Mouse (Mus musculus): ENCODE data around the gene Gm32742. TPM values are rescaled to one million over a fixed set of nuclear protein-coding genes. Genes with fewer than 3 reads are reported as not detected.
"Not testable (repeated sequence)": the region's sequence is repeated elsewhere in the genome, so short reads cannot be mapped to it uniquely, and the experiment has no call there.

Gm32742 gene
- polyA plus RNA-seq, 1 experiment from 2014 or later: not detected

DNA sequence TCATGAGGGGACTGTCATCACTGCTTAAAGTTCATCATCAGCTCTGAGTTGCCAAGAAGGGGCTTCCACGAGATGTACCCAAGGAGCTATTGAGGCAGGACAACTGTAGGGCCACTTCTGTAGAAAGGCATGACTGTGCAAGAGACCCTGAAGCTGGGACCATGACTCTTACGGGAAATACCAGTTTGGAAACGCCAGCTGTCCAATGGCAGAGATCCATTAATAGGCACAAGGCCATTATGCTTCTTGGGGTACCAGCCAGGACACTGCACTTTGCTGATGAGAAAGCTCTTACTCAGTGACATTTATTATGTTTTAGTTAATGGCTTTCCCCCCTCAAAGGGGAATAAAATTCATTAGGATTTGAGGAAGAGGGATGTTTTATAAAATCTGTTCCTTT lies 24.6 kb downstream of the Gm32742 start:
- Histone ChIP-seq H3K27me3 (ENCODE audit: insufficient read depth, low read length) (no peaks in the 10 kb centered on the region), H3K9ac (ENCODE audit: low read depth, low read length) (no peak overlapping the region), H3K4me3 (replicated peaks; ENCODE audit: low read depth, low read length) (no peak overlapping the region), H3K27ac (no peak overlapping the region), H3K4me2 (ENCODE audit: low read length) (no peak overlapping the region), H3K36me3 (ENCODE audit: insufficient read depth, low read length) (no peaks in the 10 kb centered on the region), H3K9me3 (replicated peaks; ENCODE audit: low read length) (no peaks in the 10 kb centered on the region), H3K4me1 (replicated peaks; ENCODE audit: insufficient read depth, low read length) (no peaks in the 10 kb centered on the region)
- 87% methylated on average over 3 of the region's 3 CpGs for WGBS
- TF ChIP-seq CTCF (IDR thresholded peaks at IDR 0.05; ENCODE audit: low read depth): no peak
- ATAC-seq (replicated peaks; ENCODE audit: low FRiP score, low read depth) (no peak), DNase-seq (ENCODE audit: low spot score) (no peak)

DNA sequence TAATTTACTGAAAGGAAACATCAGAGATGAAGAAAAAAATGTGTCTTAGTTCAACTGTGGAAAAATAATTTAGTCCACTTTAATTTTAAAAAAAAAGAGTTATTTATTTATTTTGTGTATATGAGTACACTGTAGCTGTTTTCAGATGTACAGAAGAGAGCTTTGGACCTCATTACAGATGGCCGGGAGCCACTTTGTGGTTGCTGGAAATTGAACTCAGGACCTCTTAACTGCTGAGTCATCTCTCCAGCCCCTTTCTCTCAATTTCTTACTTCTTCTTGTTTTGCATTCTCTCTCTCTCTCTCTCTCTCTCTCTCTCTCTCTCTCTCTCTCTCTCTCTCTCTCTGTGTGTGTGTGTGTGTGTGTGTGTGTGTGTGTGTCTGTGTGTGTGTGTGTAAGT lies 25.9 kb downstream of the Gm32742 start:
- 84% methylated on average over 1 of the region's 1 CpGs for WGBS
- ATAC-seq (replicated peaks; ENCODE audit: low FRiP score, low read depth); H3K4me2 ChIP-seq (ENCODE audit: low read length); H3K9ac ChIP-seq (ENCODE audit: low read depth, low read length); DNase-seq (ENCODE audit: low spot score); H3K9me3 ChIP-seq (replicated peaks; ENCODE audit: low read length); H3K4me1 ChIP-seq (replicated peaks; ENCODE audit: insufficient read depth, low read length); H3K4me3 ChIP-seq (replicated peaks; ENCODE audit: low read depth, low read length); H3K27ac ChIP-seq; H3K36me3 ChIP-seq (ENCODE audit: insufficient read depth, low read length); H3K27me3 ChIP-seq (ENCODE audit: insufficient read depth, low read length): not testable (repeated sequence)

DNA sequence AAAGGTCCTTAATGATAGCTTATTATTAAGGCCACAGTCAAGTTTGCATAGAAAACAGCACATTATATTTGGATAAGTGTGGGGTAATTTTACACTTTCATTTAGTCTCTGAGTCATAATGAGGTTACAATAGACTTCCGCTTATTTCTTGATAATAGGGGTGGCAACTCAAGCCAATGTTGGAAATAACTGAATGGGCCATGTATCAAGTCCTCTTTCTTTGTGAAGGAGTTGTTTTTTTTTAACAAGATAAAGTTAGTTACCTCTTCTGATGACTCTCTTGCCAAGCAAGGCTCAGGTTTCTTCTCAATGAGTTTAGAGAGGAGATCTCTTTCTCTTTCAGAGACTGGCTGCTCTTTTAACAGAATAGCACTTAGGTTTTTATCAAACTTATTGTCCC lies 27.0 kb downstream of the Gm32742 start:
- Histone ChIP-seq H3K4me3 (replicated peaks; ENCODE audit: low read depth, low read length) (no peak overlapping the region), H3K9ac (ENCODE audit: low read depth, low read length) (no peak overlapping the region), H3K36me3 (ENCODE audit: insufficient read depth, low read length) (no peaks in the 10 kb centered on the region), H3K9me3 (replicated peaks; ENCODE audit: low read length) (no peaks in the 10 kb centered on the region), H3K4me1 (replicated peaks; ENCODE audit: insufficient read depth, low read length) (no peaks in the 10 kb centered on the region), H3K27me3 (ENCODE audit: insufficient read depth, low read length) (no peaks in the 10 kb centered on the region), H3K4me2 (ENCODE audit: low read length) (no peak overlapping the region), H3K27ac (no peak overlapping the region)
- no peak for TF ChIP-seq CTCF (IDR thresholded peaks at IDR 0.05; ENCODE audit: low read depth)
- 95% methylated on average over 1 of the region's 1 CpGs for WGBS
- no peak for DNase-seq (ENCODE audit: low spot score)
- ATAC-seq (replicated peaks; ENCODE audit: low FRiP score, low read depth): no peak

DNA sequence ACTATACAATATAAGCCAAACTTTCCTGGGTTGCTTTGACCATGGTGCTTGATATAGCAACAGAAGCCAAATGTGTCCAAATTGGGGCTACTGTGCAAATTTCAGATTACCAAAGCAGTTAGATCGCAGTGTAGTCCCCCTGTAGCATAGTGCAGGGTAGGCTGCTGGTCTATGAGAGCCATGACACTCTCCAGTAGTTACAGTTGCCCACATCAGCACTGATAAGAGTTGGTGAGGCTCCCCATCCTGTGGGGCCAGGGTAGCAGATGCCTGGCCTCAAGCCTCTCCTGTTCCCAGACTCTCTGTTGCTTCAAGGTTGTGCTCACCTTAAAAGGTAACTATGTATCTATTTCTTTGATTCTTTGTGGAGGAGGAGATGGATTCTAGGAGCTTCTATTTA lies 27.5 kb downstream of the Gm32742 start:
- H3K27me3 ChIP-seq (ENCODE audit: insufficient read depth, low read length): no peaks in the 10 kb centered on the region
- no peak overlapping the region for H3K4me3 ChIP-seq (replicated peaks; ENCODE audit: low read depth, low read length)
- DNase-seq (ENCODE audit: low spot score): no peak
- WGBS: 68% methylated on average over 1 of the region's 1 CpGs
- H3K27ac ChIP-seq: no peak overlapping the region
- TF ChIP-seq CTCF (IDR thresholded peaks at IDR 0.05; ENCODE audit: low read depth): no peak
- no peaks in the 10 kb centered on the region for H3K36me3 ChIP-seq (ENCODE audit: insufficient read depth, low read length)
- no peak for ATAC-seq (replicated peaks; ENCODE audit: low FRiP score, low read depth)
- H3K4me1 ChIP-seq (replicated peaks; ENCODE audit: insufficient read depth, low read length): no peaks in the 10 kb centered on the region
- no peak overlapping the region for H3K9ac ChIP-seq (ENCODE audit: low read depth, low read length)
- no peak overlapping the region for H3K4me2 ChIP-seq (ENCODE audit: low read length)
- H3K9me3 ChIP-seq (replicated peaks; ENCODE audit: low read length): no peaks in the 10 kb centered on the region

DNA sequence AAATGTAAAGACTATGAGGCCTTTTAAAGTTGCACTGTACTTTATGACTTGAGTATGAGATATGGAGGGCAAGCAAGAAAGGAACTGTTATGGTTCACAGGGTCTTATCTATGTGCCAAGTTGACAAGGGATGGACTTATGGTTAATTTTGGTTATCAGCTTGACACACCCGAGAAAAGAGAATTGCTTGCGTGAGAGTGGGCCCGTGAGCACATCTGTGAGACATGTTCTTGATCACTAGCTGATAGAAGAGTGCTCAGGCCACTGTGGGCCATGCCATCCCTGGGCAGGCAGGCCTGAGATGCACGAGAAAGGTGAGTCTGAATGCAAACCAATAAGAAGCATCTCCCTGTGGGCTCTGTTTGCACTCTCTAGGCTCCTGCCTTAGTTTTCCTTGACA lies 27.9 kb downstream of the Gm32742 start:
- Histone ChIP-seq H3K27ac (no peak overlapping the region), H3K27me3 (ENCODE audit: insufficient read depth, low read length) (no peaks in the 10 kb centered on the region), H3K4me3 (replicated peaks; ENCODE audit: low read depth, low read length) (no peak overlapping the region), H3K9ac (ENCODE audit: low read depth, low read length) (no peak overlapping the region), H3K4me2 (ENCODE audit: low read length) (no peak overlapping the region), H3K9me3 (replicated peaks; ENCODE audit: low read length) (no peaks in the 10 kb centered on the region), H3K4me1 (replicated peaks; ENCODE audit: insufficient read depth, low read length) (no peaks in the 10 kb centered on the region), H3K36me3 (ENCODE audit: insufficient read depth, low read length) (no peaks in the 10 kb centered on the region)
- no peak for TF ChIP-seq CTCF (IDR thresholded peaks at IDR 0.05; ENCODE audit: low read depth)
- DNase-seq (ENCODE audit: low spot score) (no peak), ATAC-seq (replicated peaks; ENCODE audit: low FRiP score, low read depth) (no peak)
- WGBS: 81% methylated on average over 4 of the region's 4 CpGs

DNA sequence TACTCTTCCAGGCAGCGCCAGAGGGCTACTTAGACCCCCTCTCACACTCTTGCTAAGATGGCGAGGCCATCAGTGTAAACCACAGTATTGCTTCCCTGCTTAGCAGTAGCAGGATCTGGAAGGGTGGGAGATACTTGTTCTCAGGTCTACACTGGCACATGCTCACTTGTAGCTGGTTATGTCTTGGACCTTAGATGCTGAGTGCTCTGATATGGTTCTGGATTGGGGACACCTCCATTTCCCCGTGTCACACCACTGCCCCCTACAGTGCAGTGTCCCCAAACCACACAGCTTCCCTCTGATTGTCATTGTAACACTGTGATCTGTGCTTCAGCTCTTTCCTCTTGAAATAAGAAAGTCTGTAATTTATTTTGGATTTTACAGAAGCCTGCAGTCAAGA lies 28.3 kb downstream of the Gm32742 start:
- 65% methylated on average over 3 of the region's 3 CpGs for WGBS
- no peak overlapping the region for H3K4me3 ChIP-seq (replicated peaks; ENCODE audit: low read depth, low read length)
- H3K27ac ChIP-seq: no peak overlapping the region
- TF ChIP-seq CTCF (IDR thresholded peaks at IDR 0.05; ENCODE audit: low read depth): peak; percentile 67
- ATAC-seq (replicated peaks; ENCODE audit: low FRiP score, low read depth): no peak
- H3K9ac ChIP-seq (ENCODE audit: low read depth, low read length): no peak overlapping the region
- no peaks in the 10 kb centered on the region for H3K9me3 ChIP-seq (replicated peaks; ENCODE audit: low read length)
- no peak overlapping the region for H3K4me2 ChIP-seq (ENCODE audit: low read length)
- H3K36me3 ChIP-seq (ENCODE audit: insufficient read depth, low read length): no peaks in the 10 kb centered on the region
- H3K27me3 ChIP-seq (ENCODE audit: insufficient read depth, low read length): no peaks in the 10 kb centered on the region
- H3K4me1 ChIP-seq (replicated peaks; ENCODE audit: insufficient read depth, low read length): no peaks in the 10 kb centered on the region
- DNase-seq (ENCODE audit: low spot score): peak; percentile 44

DNA sequence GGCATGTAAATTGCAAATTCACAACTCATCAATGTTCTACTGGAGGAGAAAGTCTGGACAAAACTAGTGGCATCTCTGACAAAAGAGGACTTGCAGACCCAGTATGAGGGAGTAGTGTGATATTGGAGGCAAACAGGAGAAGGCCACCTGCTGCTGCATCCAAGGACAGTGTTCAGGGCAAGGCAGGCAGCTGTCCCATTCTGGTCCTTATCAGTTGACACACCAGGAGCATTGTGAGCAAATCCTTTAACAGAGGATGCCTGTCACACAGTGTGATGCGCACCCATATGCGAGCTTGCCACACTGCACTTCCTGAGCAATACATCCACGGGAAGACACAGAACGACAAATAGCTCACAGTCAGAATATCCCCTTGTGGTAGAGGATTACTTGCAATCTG lies 50.5 kb downstream of the Gm32742 start:
- no peak for ATAC-seq (replicated peaks; ENCODE audit: low FRiP score, low read depth)

More for the DNA sequence above, 50.5 kb downstream of the Gm32742 start:
- H3K4me1 ChIP-seq (replicated peaks; ENCODE audit: insufficient read depth, low read length): no peaks in the 10 kb centered on the region
- no peak overlapping the region for H3K4me3 ChIP-seq (replicated peaks; ENCODE audit: low read depth, low read length)
- H3K9ac ChIP-seq (ENCODE audit: low read depth, low read length): no peak overlapping the region
- no peak overlapping the region for H3K27ac ChIP-seq
- no peak for DNase-seq (ENCODE audit: low spot score)
- H3K36me3 ChIP-seq (ENCODE audit: insufficient read depth, low read length): no peaks in the 10 kb centered on the region
- no peak for TF ChIP-seq CTCF (IDR thresholded peaks at IDR 0.05; ENCODE audit: low read depth)
- H3K4me2 ChIP-seq (ENCODE audit: low read length): no peak overlapping the region
- 78% methylated on average over 4 of the region's 4 CpGs for WGBS
- no peaks in the 10 kb centered on the region for H3K27me3 ChIP-seq (ENCODE audit: insufficient read depth, low read length)
- no peaks in the 10 kb centered on the region for H3K9me3 ChIP-seq (replicated peaks; ENCODE audit: low read length)

Measured in kidney, postnatal 0 days (tissue).